Mouse (Mus musculus) kidney, postnatal 0 days (tissue): ENCODE data around the gene Uba6. TPM values are rescaled to one million over a fixed set of nuclear protein-coding genes. Genes with fewer than 3 reads are reported as not detected.

Experiments
- ATAC-seq: fragments of 200-750 bp; cut with Nextera tagmentation; replicated peaks from 2 replicates; pipeline ENCODE4 v1.8.0; 2017; ENCODE audit warnings: low read depth, moderate number of reproducible peaks, moderate TSS enrichment, moderate library complexity; ENCODE audit not compliant: low FRiP score
- DNase-seq: peaks from one replicate; pipeline ENCODE4 v3.0.0-alpha.2; 2016; ENCODE audit warnings: low spot score
- H3K27ac ChIP-seq: fragments of 300-500 bp; sonication (generic); 2 replicates; pipeline ENCODE4 v1.5.1; 2014; ENCODE audit warnings: mild to moderate bottlenecking
- H3K27me3 ChIP-seq: fragments of 300-500 bp; sonication (generic); 2 replicates; pipeline ENCODE4 v1.6.1; 2014; ENCODE audit warnings: low read length, mixed read lengths; ENCODE audit not compliant: insufficient read depth
- H3K36me3 ChIP-seq: fragments of 300-500 bp; sonication (generic); 2 replicates; pipeline ENCODE4 v1.6.1; 2014; ENCODE audit warnings: low read length, mixed read lengths; ENCODE audit not compliant: insufficient read depth
- H3K4me1 ChIP-seq: fragments of 300-500 bp; sonication (generic); replicated peaks from 2 replicates; pipeline ENCODE4 v1.6.1; 2014; ENCODE audit warnings: antibody characterized with exemption, low read length, mixed read lengths; ENCODE audit not compliant: insufficient read depth
- H3K4me2 ChIP-seq: fragments of 300-500 bp; sonication (generic); 2 replicates; pipeline ENCODE4 v1.6.1; 2014; ENCODE audit warnings: mild to moderate bottlenecking, low read length, moderate library complexity, mixed read lengths
- H3K4me3 ChIP-seq: fragments of 300-500 bp; sonication (generic); replicated peaks from 2 replicates; pipeline ENCODE4 v1.5.1; 2014; ENCODE audit warnings: low read depth, low read length
- H3K9ac ChIP-seq: fragments of 300-500 bp; sonication (generic); 2 replicates; pipeline ENCODE4 v1.6.1; 2014; ENCODE audit warnings: low read depth, low read length
- H3K9me3 ChIP-seq: fragments of 300-500 bp; sonication (generic); replicated peaks from 2 replicates; pipeline ENCODE4 v1.6.1; 2016; ENCODE audit warnings: low read length, inconsistent platforms, mixed read lengths
- CTCF ChIP-seq: IDR thresholded peaks from 2 replicates; pipeline ENCODE4 v1.5.1; 2016; ENCODE audit warnings: antibody characterized with exemption, low read depth, mild to moderate bottlenecking, moderate library complexity
- WGBS: fragments of 180-500 bp; shearing (Covaris S2); extraction: QIAGEN DNeasy Blood & Tissue Kit; methylation state at CpG from one replicate; pipeline ENCODE4 v1.1.7; 2014; 5-methylcytosine and 5-hydroxymethylcytosine counted together
- polyA plus RNA-seq: library from polyadenylated mRNA; unstranded; fragments of >200 nt; fragmentation: Nextera tagmentation; extraction: Ambion mirVana; gene quantifications from 2 replicates; pipeline ENCODE4 v1.2.1, GENCODE M21; 2015

Gene Uba6
- polyA plus RNA-seq, 1 experiment from 2014 or later: 8.3 TPM

- H3K4me1 ChIP-seq: peaks cover 6% of the 10 kb centered on the region
- no peak overlapping the region for H3K4me2 ChIP-seq
- H3K27me3 ChIP-seq: no peaks in the 10 kb centered on the region
- H3K9me3 ChIP-seq: no peaks in the 10 kb centered on the region
- DNase-seq (no peak), ATAC-seq (no peak)
- no peak overlapping the region for H3K27ac ChIP-seq
- no peak overlapping the region for H3K4me3 ChIP-seq
- H3K9ac ChIP-seq: no peak overlapping the region
- TF ChIP-seq CTCF: no peak
- no peaks in the 10 kb centered on the region for H3K36me3 ChIP-seq
- 48% methylated on average over 2 of the region's 2 CpGs for WGBS
These were observed 1.2 kb upstream of the Uba6 start for GRCm38 (mm10) chr5:86173778-86174177.

GRCm38 (mm10) chr5:86172088-86172448 lies 535 bp downstream of the Uba6 start:
- peak overlapping the region; percentile 82 for H3K4me3 ChIP-seq
- no peaks in the 10 kb centered on the region for H3K36me3 ChIP-seq
- H3K4me2 ChIP-seq: peak overlapping the region; percentile 75
- no peak for ATAC-seq
- H3K27ac ChIP-seq: peak overlapping the region; percentile 94
- no peaks in the 10 kb centered on the region for H3K27me3 ChIP-seq
- WGBS: under 1% methylated on average over 15 of the region's 15 CpGs
- peak overlapping the region; percentile 78 for H3K9ac ChIP-seq
- H3K9me3 ChIP-seq: no peaks in the 10 kb centered on the region
- DNase-seq: no peak
- peaks cover 6% of the 10 kb centered on the region for H3K4me1 ChIP-seq
- TF ChIP-seq CTCF: no peak

GRCm38 (mm10) chr5:86129828-86130227 lies 42.8 kb downstream of the Uba6 start:
- Histone ChIP-seq H3K4me3 (no peak overlapping the region), H3K4me1 (no peaks in the 10 kb centered on the region), H3K27me3 (no peaks in the 10 kb centered on the region), H3K4me2 (no peak overlapping the region), H3K9me3 (no peaks in the 10 kb centered on the region), H3K27ac (no peak overlapping the region), H3K9ac (no peak overlapping the region), H3K36me3 (peaks cover 17% of the 10 kb centered on the region)
- DNase-seq (no peak), ATAC-seq (no peak)
- no peak for TF ChIP-seq CTCF

- H3K27ac ChIP-seq: no peak overlapping the region
- ATAC-seq: no peak
- 94% methylated on average over 1 of the region's 1 CpGs for WGBS
- H3K4me2 ChIP-seq: no peak overlapping the region
- no peak for DNase-seq
- no peaks in the 10 kb centered on the region for H3K9me3 ChIP-seq
- peaks cover 18% of the 10 kb centered on the region for H3K36me3 ChIP-seq
- no peak overlapping the region for H3K9ac ChIP-seq
- H3K27me3 ChIP-seq: no peaks in the 10 kb centered on the region
- no peak overlapping the region for H3K4me3 ChIP-seq
- no peak for TF ChIP-seq CTCF
- H3K4me1 ChIP-seq: no peaks in the 10 kb centered on the region
These were observed 43.9 kb downstream of the Uba6 start for GRCm38 (mm10) chr5:86128749-86129148.

- H3K27ac ChIP-seq: no peak overlapping the region
- no peaks in the 10 kb centered on the region for H3K4me1 ChIP-seq
- no peak for TF ChIP-seq CTCF
- no peak overlapping the region for H3K4me2 ChIP-seq
- no peak overlapping the region for H3K4me3 ChIP-seq
- DNase-seq (no peak), ATAC-seq (no peak)
- peaks cover 22% of the 10 kb centered on the region for H3K36me3 ChIP-seq
- 87% methylated on average over 9 of the region's 9 CpGs for WGBS
- H3K9ac ChIP-seq: no peak overlapping the region
- no peaks in the 10 kb centered on the region for H3K9me3 ChIP-seq
- no peaks in the 10 kb centered on the region for H3K27me3 ChIP-seq
These were observed 54.0 kb downstream of the Uba6 start for GRCm38 (mm10) chr5:86118457-86119094.

- no peak overlapping the region for H3K27ac ChIP-seq
- 76% methylated on average over 1 of the region's 1 CpGs for WGBS
These were observed 58.6 kb downstream of the Uba6 start for GRCm38 (mm10) chr5:86113997-86114396.

GRCm38 (mm10) chr5:86113037-86113436 lies 59.6 kb downstream of the Uba6 start:
- Histone ChIP-seq H3K9ac (no peak overlapping the region), H3K4me1 (no peaks in the 10 kb centered on the region), H3K4me3 (no peak overlapping the region), H3K27me3 (no peaks in the 10 kb centered on the region), H3K36me3 (peaks cover 10% of the 10 kb centered on the region), H3K27ac (no peak overlapping the region), H3K9me3 (no peaks in the 10 kb centered on the region), H3K4me2 (no peak overlapping the region)
- no peak for TF ChIP-seq CTCF
- ATAC-seq (no peak), DNase-seq (no peak)
- WGBS: 98% methylated on average over 2 of the region's 2 CpGs

More at GRCm38 (mm10) chr5:86113997-86114396, 58.6 kb downstream of the Uba6 start:
- H3K27me3 ChIP-seq: no peaks in the 10 kb centered on the region
- H3K9ac ChIP-seq: no peak overlapping the region
- no peak for ATAC-seq
- no peak overlapping the region for H3K4me2 ChIP-seq
- no peaks in the 10 kb centered on the region for H3K9me3 ChIP-seq
- peaks cover 17% of the 10 kb centered on the region for H3K36me3 ChIP-seq
- no peak overlapping the region for H3K4me3 ChIP-seq
- no peaks in the 10 kb centered on the region for H3K4me1 ChIP-seq
- no peak for TF ChIP-seq CTCF
- DNase-seq: no peak
